Mouse (Mus musculus): ENCODE measurements around the gene Gm10840. TPM values are rescaled to one million over a fixed set of nuclear protein-coding genes. Genes with fewer than 3 reads are reported as not detected.
A peak's percentile ranks its signal among the peaks of the same experiment; 100 is the strongest.
"Not testable (repeated sequence)": the region's sequence is repeated elsewhere in the genome, so short reads cannot be mapped to it uniquely, and the experiment has no call there.

Gene Gm10840
- not detected in 2 replicates for polyA plus RNA-seq (2015; fragmentation: Nextera tagmentation; extraction: Ambion mirVana)

GRCm38 (mm10) chr11:106160841-106161721 is at the start of gene Gm10840, which contains the start of gene Limd2:
Gene Gm10840, plus strand, starts transcription at chr11:106160850.
Gene Limd2, minus strand, starts transcription at chr11:106160860.
- Histone ChIP-seq H3K9ac (ENCODE audit: low read length) (peak within 1 kb of the TSS; percentile 95), H3K27me3 (ENCODE audit: control insufficient read depth, insufficient read depth, low read depth, low read length) (no peaks in the 10 kb centered on the region), H3K9me3 (ENCODE audit: control insufficient read depth, low read length) (no peaks in the 10 kb centered on the region), H3K4me1 (replicated peaks; ENCODE audit: control insufficient read depth, insufficient read depth, low read length) (peaks cover 22% of the 10 kb centered on the region), H3K36me3 (ENCODE audit: control insufficient read depth, insufficient read depth, low read length) (peaks cover 18% of the 10 kb centered on the region), H3K4me2 (ENCODE audit: low read depth, low read length) (peak within 1 kb of the TSS; percentile 93), H3K27ac (ENCODE audit: low read length) (peak within 1 kb of the TSS; percentile 95), H3K4me3 (ENCODE audit: low read length) (peak within 1 kb of the TSS; percentile 86)
- peak; percentile 50 for ATAC-seq (ENCODE audit: low read depth)
- 32% methylated on average over 22 of the region's 22 CpGs for WGBS

GRCm38 (mm10) chr11:106111688-106112087 is 49.0 kb upstream of the Gm10840 start:
- H3K9me3 ChIP-seq (ENCODE audit: control insufficient read depth, low read length) = no peaks in the 10 kb centered on the region
- H3K4me1 ChIP-seq (replicated peaks; ENCODE audit: control insufficient read depth, insufficient read depth, low read length) = no peaks in the 10 kb centered on the region
- no peaks in the 10 kb centered on the region for H3K27me3 ChIP-seq (ENCODE audit: control insufficient read depth, insufficient read depth, low read depth, low read length)
- no peak for ATAC-seq (ENCODE audit: low read depth)
- no peak overlapping the region for H3K27ac ChIP-seq (ENCODE audit: low read length)
- peaks cover 18% of the 10 kb centered on the region for H3K36me3 ChIP-seq (ENCODE audit: control insufficient read depth, insufficient read depth, low read length)
- H3K4me2 ChIP-seq (ENCODE audit: low read depth, low read length) = no peak overlapping the region
- H3K4me3 ChIP-seq (ENCODE audit: low read length) = no peak overlapping the region
- H3K9ac ChIP-seq (ENCODE audit: low read length) = no peak overlapping the region

DNA sequence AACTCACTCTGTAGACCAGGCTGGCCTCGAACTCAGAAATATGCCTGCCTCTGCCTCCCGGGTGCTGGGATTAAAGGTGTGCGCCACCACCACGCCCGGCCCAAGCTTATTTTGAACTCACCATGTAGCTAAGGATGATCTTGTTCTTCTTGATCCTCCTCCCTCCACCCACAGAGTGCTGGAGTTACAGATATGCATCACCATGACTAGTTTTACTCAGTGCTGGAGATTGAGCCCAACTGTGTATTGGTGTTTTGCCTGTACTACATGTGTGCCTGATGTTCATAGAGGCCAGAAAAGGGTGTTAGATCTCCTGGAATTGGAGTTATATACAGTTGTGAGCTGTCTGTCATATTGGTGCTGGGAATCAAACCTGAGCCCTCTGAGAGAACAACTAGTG is 38.4 kb upstream of the Gm10840 start:
- H3K9ac ChIP-seq (ENCODE audit: low read length) = no peak overlapping the region
- WGBS = 93% methylated on average over 5 of the region's 5 CpGs
- peaks cover 29% of the 10 kb centered on the region for H3K36me3 ChIP-seq (ENCODE audit: control insufficient read depth, insufficient read depth, low read length)
- no peaks in the 10 kb centered on the region for H3K9me3 ChIP-seq (ENCODE audit: control insufficient read depth, low read length)
- peak overlapping the region; percentile 54 for H3K27ac ChIP-seq (ENCODE audit: low read length)
- no peak for ATAC-seq (ENCODE audit: low read depth)
- no peak overlapping the region for H3K4me2 ChIP-seq (ENCODE audit: low read depth, low read length)
- H3K4me3 ChIP-seq (ENCODE audit: low read length) = no peak overlapping the region
- no peaks in the 10 kb centered on the region for H3K27me3 ChIP-seq (ENCODE audit: control insufficient read depth, insufficient read depth, low read depth, low read length)
- no peaks in the 10 kb centered on the region for H3K4me1 ChIP-seq (replicated peaks; ENCODE audit: control insufficient read depth, insufficient read depth, low read length)

GRCm38 (mm10) chr11:106122736-106123135 is 37.9 kb upstream of the Gm10840 start:
- Histone ChIP-seq H3K27ac (ENCODE audit: low read length) (peak overlapping the region; percentile 54), H3K36me3 (ENCODE audit: control insufficient read depth, insufficient read depth, low read length) (peaks cover 25% of the 10 kb centered on the region), H3K4me2 (ENCODE audit: low read depth, low read length) (no peak overlapping the region), H3K4me3 (ENCODE audit: low read length) (no peak overlapping the region), H3K9me3 (ENCODE audit: control insufficient read depth, low read length) (no peaks in the 10 kb centered on the region), H3K4me1 (replicated peaks; ENCODE audit: control insufficient read depth, insufficient read depth, low read length) (no peaks in the 10 kb centered on the region), H3K9ac (ENCODE audit: low read length) (no peak overlapping the region), H3K27me3 (ENCODE audit: control insufficient read depth, insufficient read depth, low read depth, low read length) (no peaks in the 10 kb centered on the region)
- WGBS = 55% methylated on average over 3 of the region's 3 CpGs
- peak; percentile 51 for ATAC-seq (ENCODE audit: low read depth)

- Histone ChIP-seq H3K4me2 (ENCODE audit: low read depth, low read length) (no peak overlapping the region), H3K27me3 (ENCODE audit: control insufficient read depth, insufficient read depth, low read depth, low read length) (no peaks in the 10 kb centered on the region), H3K4me1 (replicated peaks; ENCODE audit: control insufficient read depth, insufficient read depth, low read length) (no peaks in the 10 kb centered on the region), H3K27ac (ENCODE audit: low read length) (no peak overlapping the region), H3K36me3 (ENCODE audit: control insufficient read depth, insufficient read depth, low read length) (peaks cover 22% of the 10 kb centered on the region), H3K9ac (ENCODE audit: low read length) (no peak overlapping the region), H3K9me3 (ENCODE audit: control insufficient read depth, low read length) (no peaks in the 10 kb centered on the region), H3K4me3 (ENCODE audit: low read length) (no peak overlapping the region)
- 74% methylated on average over 4 of the region's 4 CpGs for WGBS
- no peak for ATAC-seq (ENCODE audit: low read depth)
Measured at GRCm38 (mm10) chr11:106124784-106125183, 35.9 kb upstream of the Gm10840 start.

GRCm38 (mm10) chr11:106125827-106126226 is 34.8 kb upstream of the Gm10840 start:
- Histone ChIP-seq H3K4me1 (replicated peaks; ENCODE audit: control insufficient read depth, insufficient read depth, low read length) (no peaks in the 10 kb centered on the region), H3K27me3 (ENCODE audit: control insufficient read depth, insufficient read depth, low read depth, low read length) (no peaks in the 10 kb centered on the region), H3K4me3 (ENCODE audit: low read length) (no peak overlapping the region), H3K27ac (ENCODE audit: low read length) (no peak overlapping the region), H3K4me2 (ENCODE audit: low read depth, low read length) (no peak overlapping the region), H3K9ac (ENCODE audit: low read length) (no peak overlapping the region), H3K9me3 (ENCODE audit: control insufficient read depth, low read length) (no peaks in the 10 kb centered on the region), H3K36me3 (ENCODE audit: control insufficient read depth, insufficient read depth, low read length) (peaks cover 21% of the 10 kb centered on the region)
- 57% methylated on average over 1 of the region's 1 CpGs for WGBS
- no peak for ATAC-seq (ENCODE audit: low read depth)

GRCm38 (mm10) chr11:106126727-106127373 is 33.8 kb upstream of the Gm10840 start:
- not testable (repeated sequence) for H3K4me2 ChIP-seq (ENCODE audit: low read depth, low read length); H3K9me3 ChIP-seq (ENCODE audit: control insufficient read depth, low read length); H3K4me3 ChIP-seq (ENCODE audit: low read length); ATAC-seq (ENCODE audit: low read depth); H3K4me1 ChIP-seq (replicated peaks; ENCODE audit: control insufficient read depth, insufficient read depth, low read length); H3K9ac ChIP-seq (ENCODE audit: low read length); H3K27ac ChIP-seq (ENCODE audit: low read length); H3K27me3 ChIP-seq (ENCODE audit: control insufficient read depth, insufficient read depth, low read depth, low read length)
- WGBS = 92% methylated on average over 4 of the region's 6 CpGs
- peaks cover 21% of the 10 kb centered on the region for H3K36me3 ChIP-seq (ENCODE audit: control insufficient read depth, insufficient read depth, low read length)

GRCm38 (mm10) chr11:106129477-106129876 is 31.2 kb upstream of the Gm10840 start:
- WGBS = 86% methylated on average over 1 of the region's 1 CpGs
- peaks cover 16% of the 10 kb centered on the region for H3K36me3 ChIP-seq (ENCODE audit: control insufficient read depth, insufficient read depth, low read length)
- no peak overlapping the region for H3K27ac ChIP-seq (ENCODE audit: low read length)
- no peaks in the 10 kb centered on the region for H3K9me3 ChIP-seq (ENCODE audit: control insufficient read depth, low read length)
- H3K9ac ChIP-seq (ENCODE audit: low read length) = no peak overlapping the region
- H3K4me3 ChIP-seq (ENCODE audit: low read length) = no peak overlapping the region
- no peaks in the 10 kb centered on the region for H3K27me3 ChIP-seq (ENCODE audit: control insufficient read depth, insufficient read depth, low read depth, low read length)
- ATAC-seq (ENCODE audit: low read depth) = no peak
- H3K4me1 ChIP-seq (replicated peaks; ENCODE audit: control insufficient read depth, insufficient read depth, low read length) = peaks cover 4% of the 10 kb centered on the region
- no peak overlapping the region for H3K4me2 ChIP-seq (ENCODE audit: low read depth, low read length)

DNA sequence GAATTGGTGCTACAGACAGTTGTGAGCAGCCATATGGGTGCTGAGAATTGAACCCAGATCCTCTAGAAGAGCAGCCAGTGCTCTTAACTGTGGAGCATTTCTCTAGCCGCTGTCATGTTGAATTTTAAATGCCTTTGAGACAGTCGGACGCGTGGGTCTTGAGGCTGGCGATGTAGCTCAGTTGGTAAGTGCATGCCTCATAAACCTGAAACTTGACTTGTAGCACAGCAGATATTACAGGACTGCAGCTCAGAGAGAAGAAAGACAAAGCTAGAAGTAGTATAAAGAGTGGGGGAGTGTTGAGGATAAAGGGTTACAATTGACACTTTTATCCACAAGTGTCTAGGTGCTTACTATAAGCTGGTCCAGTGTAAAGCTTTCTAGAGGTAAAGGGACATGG is 28.1 kb upstream of the Gm10840 start:
- Histone ChIP-seq H3K4me2 (ENCODE audit: low read depth, low read length) (no peak overlapping the region), H3K9ac (ENCODE audit: low read length) (no peak overlapping the region), H3K4me3 (ENCODE audit: low read length) (no peak overlapping the region), H3K27ac (ENCODE audit: low read length) (no peak overlapping the region), H3K36me3 (ENCODE audit: control insufficient read depth, insufficient read depth, low read length) (peaks cover 5% of the 10 kb centered on the region), H3K4me1 (replicated peaks; ENCODE audit: control insufficient read depth, insufficient read depth, low read length) (peaks cover 14% of the 10 kb centered on the region), H3K27me3 (ENCODE audit: control insufficient read depth, insufficient read depth, low read depth, low read length) (no peaks in the 10 kb centered on the region), H3K9me3 (ENCODE audit: control insufficient read depth, low read length) (no peaks in the 10 kb centered on the region)
- no peak for ATAC-seq (ENCODE audit: low read depth)
- 91% methylated on average over 5 of the region's 5 CpGs for WGBS

Data from lung, embryonic 16.5 days (tissue).